Mouse (Mus musculus) limb, embryonic 14.5 days (tissue): ENCODE data around the gene Nudt8. TPM values are rescaled to one million over a fixed set of nuclear protein-coding genes. Genes with fewer than 3 reads are reported as not detected.
"Not testable (repeated sequence)": the region's sequence is repeated elsewhere in the genome, so short reads cannot be mapped to it uniquely, and the experiment has no call there.

Experiments used
- ATAC-seq: fragments of 200-750 bp; cut with Nextera tagmentation; 2 replicates; pipeline ENCODE4 v1.8.0; 2017; ENCODE audit warnings: low read depth, moderate number of reproducible peaks, moderate TSS enrichment; ENCODE audit not compliant: low FRiP score
- DNase-seq: peaks from one replicate; pipeline ENCODE4 v3.0.0-alpha.2; 2015; ENCODE audit warnings: low spot score
- H3K27ac ChIP-seq: fragments of 300-500 bp; sonication (generic); replicated peaks from 2 replicates; pipeline ENCODE4 v1.5.1; 2014; ENCODE audit warnings: low read depth, mild to moderate bottlenecking, low read length, moderate library complexity, mixed read lengths
- H3K27me3 ChIP-seq: fragments of 300-500 bp; sonication (generic); 2 replicates; pipeline ENCODE4 v1.6.1; 2014; ENCODE audit warnings: low read length, mixed read lengths; ENCODE audit not compliant: control insufficient read depth, insufficient read depth
- H3K36me3 ChIP-seq: fragments of 300-500 bp; sonication (generic); 2 replicates; pipeline ENCODE4 v1.6.1; 2014; ENCODE audit warnings: mild to moderate bottlenecking, low read length, moderate library complexity, mixed read lengths; ENCODE audit not compliant: control insufficient read depth, insufficient read depth
- H3K4me1 ChIP-seq: fragments of 300-500 bp; sonication (generic); 2 replicates; pipeline ENCODE4 v1.6.1; 2014; ENCODE audit warnings: antibody characterized with exemption, low read length, mixed read lengths; ENCODE audit not compliant: control insufficient read depth, insufficient read depth
- H3K4me2 ChIP-seq: fragments of 300-500 bp; sonication (generic); replicated peaks from 2 replicates; pipeline ENCODE4 v1.6.1; 2014; ENCODE audit warnings: low read depth, mild to moderate bottlenecking, low read length, moderate library complexity; ENCODE audit not compliant: severe bottlenecking
- H3K4me3 ChIP-seq: fragments of 300-500 bp; sonication (generic); replicated peaks from 2 replicates; pipeline ENCODE4 v1.5.1; 2014; ENCODE audit warnings: low read length
- H3K9ac ChIP-seq: fragments of 300-500 bp; sonication (generic); 2 replicates; pipeline ENCODE4 v1.6.1; 2014; ENCODE audit warnings: mild to moderate bottlenecking, low read depth, low read length, moderate library complexity; ENCODE audit not compliant: severe bottlenecking
- H3K9me3 ChIP-seq: fragments of 300-500 bp; sonication (generic); 2 replicates; pipeline ENCODE4 v1.6.1; 2016; ENCODE audit warnings: low read length; ENCODE audit not compliant: control insufficient read depth
- POLR2A ChIP-seq: fragments of 200-500 bp; IDR thresholded peaks from 2 replicates; pipeline ENCODE4 v1.8.0; 2012; ENCODE audit warnings: inconsistent platforms, mild to moderate bottlenecking, moderate library complexity, borderline replicate concordance; ENCODE audit not compliant: insufficient read depth, insufficient read length; ENCODE audit errors: extremely low read depth
- WGBS: fragments of 180-500 bp; shearing (Covaris S2); extraction: QIAGEN DNeasy Blood & Tissue Kit; methylation state at CpG from one replicate; pipeline ENCODE4 v1.1.7; 2014; 5-methylcytosine and 5-hydroxymethylcytosine counted together
- polyA plus RNA-seq, 2 experiments: library from polyadenylated mRNA; depleted of rRNA in 1 of 2; stranded (reverse) in 1 of 2; unstranded in 1 of 2; fragments of >200 nt; fragmentation: Nextera tagmentation in 1 of 2; extraction: Ambion mirVana in 1 of 2; gene quantifications; 2 replicates each; pipeline versions ENCODE4 v1.2.1 to v1.2.3; 2012 to 2014

Nudt8 gene
- polyA plus RNA-seq, 2 experiments: 18.3 to 38.9 TPM

GRCm38 (mm10) chr19:4042124-4042523, 41.7 kb downstream of the Nudt8 start:
- no peak overlapping the region for H3K27ac ChIP-seq
- no peak overlapping the region for H3K9ac ChIP-seq
- no peak for DNase-seq
- ATAC-seq: no peak
- no peaks in the 10 kb centered on the region for H3K27me3 ChIP-seq
- H3K4me3 ChIP-seq: no peak overlapping the region
- H3K4me1 ChIP-seq: peaks cover 4% of the 10 kb centered on the region; the same call in 1 of the 2 replicates
- no peaks in the 10 kb centered on the region for H3K36me3 ChIP-seq
- no peak overlapping the region for H3K4me2 ChIP-seq
- WGBS: 77% methylated on average over 14 of the region's 14 CpGs
- no peak for TF ChIP-seq POLR2A
- no peaks in the 10 kb centered on the region for H3K9me3 ChIP-seq

- 92% methylated on average over 5 of the region's 5 CpGs for WGBS
- not testable (repeated sequence) for H3K27me3 ChIP-seq
These were observed 43.7 kb downstream of the Nudt8 start for GRCm38 (mm10) chr19:4044109-4044508.

GRCm38 (mm10) chr19:4045966-4046865, 45.8 kb downstream of the Nudt8 start, which contains the start of gene Gstp2:
TSS of gene Gstp2 (minus strand) at chr19:4046023.
- ATAC-seq (no peak), DNase-seq (peak; percentile 70)
- TF ChIP-seq POLR2A: no peak
- 0 out of 2 replicates have a peak, but pooled peaks cover 4% of the 10 kb centered on the region for H3K4me1 ChIP-seq
- H3K9ac ChIP-seq: no peak within 1 kb of the TSS
- no peaks in the 10 kb centered on the region for H3K36me3 ChIP-seq
- no peaks in the 10 kb centered on the region for H3K9me3 ChIP-seq
- H3K4me2 ChIP-seq: no peak within 1 kb of the TSS
- H3K4me3 ChIP-seq: no peak within 1 kb of the TSS
- 56% methylated on average over 16 of the region's 16 CpGs for WGBS
- no peak within 1 kb of the TSS for H3K27ac ChIP-seq
- H3K27me3 ChIP-seq: no peaks in the 10 kb centered on the region

More at GRCm38 (mm10) chr19:4044109-4044508, 43.7 kb downstream of the Nudt8 start:
- H3K4me1 ChIP-seq, H3K36me3 ChIP-seq, DNase-seq, H3K9me3 ChIP-seq, H3K4me2 ChIP-seq, H3K27ac ChIP-seq, H3K4me3 ChIP-seq, ATAC-seq, H3K9ac ChIP-seq: not testable (repeated sequence)

- Histone ChIP-seq H3K9ac (no peak overlapping the region), H3K27ac (no peak overlapping the region), H3K36me3 (no peaks in the 10 kb centered on the region), H3K4me3 (no peak overlapping the region), H3K9me3 (no peaks in the 10 kb centered on the region), H3K4me2 (no peak overlapping the region), H3K27me3 (no peaks in the 10 kb centered on the region), H3K4me1 (0 out of 2 replicates have a peak, but pooled peaks cover 4% of the 10 kb centered on the region)
- 76% methylated on average over 8 of the region's 8 CpGs for WGBS
- no peak for TF ChIP-seq POLR2A
- ATAC-seq: no peak
- no peak for DNase-seq
These were observed 46.5 kb downstream of the Nudt8 start for GRCm38 (mm10) chr19:4046866-4047254.

GRCm38 (mm10) chr19:4047859-4048258, 47.5 kb downstream of the Nudt8 start:
- Histone ChIP-seq H3K27me3 (no peaks in the 10 kb centered on the region), H3K9ac (no peak overlapping the region), H3K9me3 (no peaks in the 10 kb centered on the region), H3K4me1 (0 out of 2 replicates have a peak, but pooled peaks cover 7% of the 10 kb centered on the region), H3K27ac (no peak overlapping the region), H3K4me3 (no peak overlapping the region), H3K36me3 (no peaks in the 10 kb centered on the region), H3K4me2 (no peak overlapping the region)
- ATAC-seq (no peak), DNase-seq (peak; percentile 77)
- no peak for TF ChIP-seq POLR2A
- 12% methylated on average over 4 of the region's 4 CpGs for WGBS

- not testable (repeated sequence) for H3K4me2 ChIP-seq, H3K9ac ChIP-seq, H3K4me3 ChIP-seq, ATAC-seq, H3K4me1 ChIP-seq, H3K36me3 ChIP-seq, DNase-seq, H3K27ac ChIP-seq, H3K27me3 ChIP-seq, H3K9me3 ChIP-seq
- 84% methylated on average over 5 of the region's 5 CpGs for WGBS
These were observed 48.7 kb downstream of the Nudt8 start for GRCm38 (mm10) chr19:4049069-4049468.
